Mouse (Mus musculus) cortical plate, adult 2 months (tissue): ENCODE data around the gene Pnpo. TPM values are rescaled to one million over a fixed set of nuclear protein-coding genes. Genes with fewer than 3 reads are reported as not detected.
A peak's percentile ranks its signal among the peaks of the same experiment; 100 is the strongest.

Source experiments
- H3K27ac ChIP-seq: fragments of 200-500 bp; 2 replicates; pipeline ENCODE4 v1.5.1; 2012; ENCODE audit warnings: low read length, control low read depth, inconsistent platforms; ENCODE audit not compliant: insufficient read depth
- H3K4me1 ChIP-seq: fragments of 200-500 bp; 2 replicates; pipeline ENCODE4 v1.6.1; 2011; ENCODE audit warnings: low read length; ENCODE audit not compliant: control insufficient read depth, insufficient read depth
- H3K4me3 ChIP-seq: fragments of 200-500 bp; 2 replicates; pipeline ENCODE4 v1.5.1; 2011; ENCODE audit warnings: mild to moderate bottlenecking, low read length, control low read depth; ENCODE audit not compliant: insufficient read depth
- CTCF ChIP-seq: fragments of 200-500 bp; IDR thresholded peaks from 2 replicates; pipeline ENCODE4 v1.5.1; 2011; ENCODE audit warnings: mild to moderate bottlenecking, control low read depth, low read length; ENCODE audit not compliant: insufficient read depth; ENCODE audit errors: extremely low read depth
- POLR2A ChIP-seq: fragments of 200-500 bp; IDR thresholded peaks from 2 replicates; pipeline ENCODE4 v1.6.1; 2011; ENCODE audit warnings: mild to moderate bottlenecking, low read length, control low read depth; ENCODE audit not compliant: insufficient read depth; ENCODE audit errors: extremely low read depth
- polyA plus RNA-seq: library from polyadenylated mRNA; depleted of rRNA; stranded (reverse); fragments of >200 nt; gene quantifications from 2 replicates; pipeline ENCODE4 v1.2.3, GENCODE M21; 2012; rRNA removed

Gene Pnpo
- polyA plus RNA-seq: 40.8 and 41.4 TPM in 2 replicates

DNA sequence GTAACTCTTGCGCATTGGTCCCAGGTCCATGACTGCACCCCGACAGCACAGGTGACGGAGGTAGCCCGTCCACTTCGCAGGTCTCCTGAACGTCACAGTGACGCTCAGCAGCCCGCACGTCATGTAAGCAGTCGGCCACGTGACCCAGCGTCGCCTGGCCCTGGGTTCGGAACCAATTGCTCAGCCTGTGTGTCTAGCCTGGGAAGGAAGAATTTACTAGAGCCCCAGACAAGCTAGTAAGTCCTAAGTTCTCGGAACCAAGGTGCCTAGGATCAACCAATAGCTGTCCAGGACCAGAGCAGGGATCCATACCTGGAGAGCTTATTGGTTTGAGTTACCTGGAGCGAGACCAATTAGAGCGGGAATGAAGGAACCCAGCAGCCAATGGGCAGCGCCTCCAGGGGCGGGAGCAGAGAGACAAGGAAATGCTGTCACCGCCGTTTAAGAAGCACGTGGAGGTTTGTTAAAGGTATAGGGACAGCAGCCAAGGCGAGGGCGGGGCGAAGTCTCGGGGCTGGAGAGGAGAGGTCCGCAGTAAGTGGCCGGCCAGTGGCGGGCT is at the start of gene Pnpo:
Pnpo (minus strand) TSS at position 241 of the 559 bp plus-strand sequence.
- Histone ChIP-seq H3K4me1 (peaks cover 1% of the 10 kb centered on the region; the same call in 1 of the 2 replicates), H3K27ac (no peak within 1 kb of the TSS), H3K4me3 (peak within 1 kb of the TSS; percentile 54)
- TF ChIP-seq CTCF: no peak
- peak; percentile 91 for TF ChIP-seq POLR2A

DNA sequence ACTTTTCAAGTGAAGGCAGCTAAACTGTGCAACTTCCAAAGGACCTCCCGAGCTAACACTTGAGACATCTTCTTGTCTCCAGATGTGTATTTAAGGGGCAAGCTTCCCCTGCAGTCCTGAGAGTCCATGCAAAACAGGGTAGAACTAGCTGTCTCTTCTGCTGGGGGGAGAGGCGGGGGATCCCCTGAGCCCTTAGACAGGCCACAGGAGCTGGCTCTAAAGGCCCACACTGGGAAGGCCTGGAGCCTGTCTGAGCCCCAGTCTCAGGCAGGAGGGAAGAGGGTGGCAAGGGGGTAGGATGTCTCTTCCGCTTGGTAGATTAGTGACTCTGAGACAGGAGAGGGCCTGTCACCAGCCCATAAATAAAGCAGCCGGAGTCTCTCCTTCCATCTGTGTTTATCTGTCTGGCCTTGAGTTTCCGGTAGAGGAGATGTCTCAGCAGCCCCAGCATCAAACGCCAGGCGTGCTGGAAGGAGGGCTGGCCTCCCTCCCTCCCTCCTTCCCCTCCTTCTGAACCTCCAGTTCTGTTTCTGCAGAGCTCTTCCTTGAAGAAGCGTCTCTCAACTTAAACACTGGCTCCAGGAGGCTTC is 49.0 kb upstream of the Pnpo start:
- no peak overlapping the region for H3K4me3 ChIP-seq
- H3K4me1 ChIP-seq: peaks cover 2% of the 10 kb centered on the region; the same call in 1 of the 2 replicates
- no peak for TF ChIP-seq CTCF
- TF ChIP-seq POLR2A: no peak
- no peak overlapping the region for H3K27ac ChIP-seq

DNA sequence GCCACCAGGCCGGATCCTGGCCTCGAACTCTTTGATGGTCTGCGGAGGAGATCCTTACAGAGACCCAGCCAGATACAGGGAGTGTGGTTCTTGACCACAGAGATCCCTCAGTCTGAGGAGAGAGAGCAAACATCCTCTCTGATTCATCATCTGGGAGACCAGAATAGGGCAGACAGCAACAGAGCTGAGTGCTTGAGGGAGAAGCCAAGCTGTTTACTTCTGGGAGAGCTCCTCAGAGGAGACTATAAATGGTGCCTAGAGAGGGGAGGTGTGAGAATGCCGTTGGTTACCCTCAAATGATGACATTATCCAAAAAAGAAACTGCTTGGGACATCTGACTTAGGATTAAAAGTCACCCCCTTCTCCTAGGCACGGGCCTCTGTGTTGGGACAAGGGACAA is 47.7 kb upstream of the Pnpo start:
- Histone ChIP-seq H3K4me3 (no peak overlapping the region), H3K27ac (no peak overlapping the region), H3K4me1 (peaks cover 2% of the 10 kb centered on the region; the same call in 1 of the 2 replicates)
- TF ChIP-seq POLR2A: no peak
- no peak for TF ChIP-seq CTCF

DNA sequence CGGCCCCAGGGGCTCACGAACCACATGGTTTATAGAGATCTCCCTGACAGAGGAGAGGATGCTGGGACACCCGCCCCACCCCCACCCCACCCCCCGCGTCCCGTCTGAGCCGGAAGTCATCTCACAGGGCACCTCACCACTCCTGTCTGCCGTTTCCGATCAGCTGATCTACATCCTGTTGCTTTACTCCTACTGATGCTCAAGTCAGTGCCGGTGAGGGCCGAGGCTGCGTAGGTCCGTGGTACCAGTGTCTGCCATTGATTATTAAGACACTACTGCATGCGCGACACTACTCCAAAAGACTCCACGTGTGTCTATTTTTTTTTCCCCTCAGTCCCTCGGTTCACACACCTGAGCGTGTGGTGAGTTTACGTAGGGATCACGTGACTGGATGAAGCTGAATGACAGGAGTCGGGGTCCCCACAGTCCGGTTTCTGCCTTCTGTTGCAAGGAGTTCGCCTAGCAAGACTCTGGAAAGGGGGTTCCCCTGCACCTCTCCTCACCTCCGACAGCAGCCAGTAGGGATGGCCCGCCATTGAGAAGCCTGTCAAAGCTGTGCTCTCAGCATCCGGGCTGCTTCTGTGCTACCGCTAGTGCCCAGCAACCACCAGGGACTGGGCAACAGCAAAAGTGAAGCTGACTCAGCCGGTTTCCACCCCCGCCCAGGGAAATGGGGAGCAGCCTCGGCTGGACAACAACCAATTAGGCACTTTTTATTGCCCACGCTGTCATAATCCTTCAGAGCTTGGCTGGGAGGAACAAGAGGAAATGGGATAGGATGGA is 44.3 kb upstream of the Pnpo start:
- H3K4me3 ChIP-seq: peak overlapping the region; percentile 14; the same call in 1 of the 2 replicates
- TF ChIP-seq POLR2A (no peak), CTCF (no peak)
- peaks cover 2% of the 10 kb centered on the region; the same call in 1 of the 2 replicates for H3K4me1 ChIP-seq
- no peak overlapping the region for H3K27ac ChIP-seq

DNA sequence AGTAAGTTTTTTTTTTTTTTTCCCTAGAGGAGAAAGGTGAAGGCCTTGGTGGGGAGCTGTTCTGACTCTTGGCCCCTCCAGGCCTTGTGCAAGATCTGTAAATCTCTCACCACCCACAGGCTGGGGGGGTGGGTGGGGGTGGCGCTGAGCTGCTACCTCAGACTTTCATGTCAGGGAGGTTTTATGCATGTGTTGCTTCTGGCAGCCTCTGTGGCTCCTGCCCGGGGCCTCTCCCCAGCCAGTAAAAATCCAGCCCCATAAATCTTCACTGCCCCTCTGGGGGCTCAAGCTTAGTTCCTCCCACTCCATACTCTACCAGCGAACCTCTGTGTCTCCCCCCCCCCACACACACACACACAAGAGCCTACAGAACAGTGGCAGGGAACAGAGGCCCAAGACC is 42.7 kb upstream of the Pnpo start:
- Histone ChIP-seq H3K4me3 (no peak overlapping the region), H3K27ac (no peak overlapping the region), H3K4me1 (peaks cover 2% of the 10 kb centered on the region; the same call in 1 of the 2 replicates)
- no peak for TF ChIP-seq POLR2A
- TF ChIP-seq CTCF: no peak

DNA sequence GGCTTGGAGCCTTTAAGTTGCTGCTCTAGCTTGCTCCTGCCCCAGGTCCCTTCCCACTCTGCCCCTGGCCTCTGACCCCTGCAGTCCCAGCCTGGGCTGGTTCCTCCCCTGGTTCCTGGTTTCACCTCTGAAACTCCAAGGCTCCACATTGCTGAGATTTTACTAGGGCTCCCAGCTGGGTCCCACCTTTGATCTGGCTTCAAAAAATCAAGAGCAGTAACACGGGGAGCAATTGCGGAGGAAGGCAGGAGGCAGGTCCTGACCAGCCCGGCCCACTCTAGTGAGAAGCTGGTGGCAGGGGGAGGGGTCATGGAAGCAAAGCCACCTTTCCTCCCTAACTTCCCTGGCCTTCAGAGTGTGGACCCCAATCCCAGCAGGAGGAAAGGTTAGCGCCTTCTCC is 41.1 kb upstream of the Pnpo start:
- H3K27ac ChIP-seq: no peak overlapping the region
- no peak overlapping the region for H3K4me3 ChIP-seq
- TF ChIP-seq CTCF (no peak), POLR2A (no peak)
- H3K4me1 ChIP-seq: peaks cover 2% of the 10 kb centered on the region; the same call in 1 of the 2 replicates

DNA sequence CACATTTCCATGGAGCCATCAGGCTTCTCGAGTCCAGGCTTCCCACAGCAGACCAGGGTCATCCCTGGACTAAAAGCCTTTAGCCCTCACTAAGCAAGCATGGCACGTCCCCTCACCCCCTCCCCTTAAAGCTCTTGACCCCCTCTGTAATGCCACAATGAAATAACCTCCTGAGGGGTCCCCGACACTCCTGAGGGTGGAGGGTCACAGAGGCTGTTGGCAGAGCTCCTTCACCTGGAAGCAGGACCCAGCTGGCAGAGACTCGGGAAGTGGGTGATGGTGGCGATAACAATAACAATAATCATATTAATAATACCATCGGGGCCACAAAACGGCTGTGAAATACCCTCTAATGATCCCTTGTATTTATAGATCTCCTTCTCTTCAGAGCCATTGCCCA is 39.1 kb upstream of the Pnpo start, which contains the start of gene Sp2:
Sp2 (minus strand) TSS at position 101 of the 400 bp plus-strand sequence.
- H3K4me1 ChIP-seq: peaks cover under 1% of the 10 kb centered on the region; the same call in 1 of the 2 replicates
- H3K4me3 ChIP-seq: no peak within 1 kb of the TSS
- H3K27ac ChIP-seq: no peak within 1 kb of the TSS
- no peak for TF ChIP-seq CTCF
- TF ChIP-seq POLR2A: no peak

DNA sequence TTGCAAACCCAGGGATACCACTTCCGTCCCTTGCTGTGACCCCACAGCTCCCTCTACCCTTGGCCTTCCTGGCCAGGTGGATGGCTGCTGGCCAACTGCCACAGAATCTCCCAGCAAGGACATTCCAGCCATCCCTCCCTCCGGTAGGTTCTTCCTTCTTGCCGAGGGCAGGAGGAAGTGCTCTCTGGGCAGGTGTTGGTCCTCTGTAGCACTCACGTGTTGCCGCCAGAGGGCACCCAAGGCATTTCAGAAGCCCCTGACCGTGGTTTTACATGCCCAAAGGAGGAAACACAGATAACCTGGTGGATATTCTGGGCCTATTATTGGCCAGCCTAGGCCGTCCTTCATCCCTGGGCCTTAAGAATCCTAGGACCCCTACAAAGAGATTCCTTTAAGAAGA is 38.6 kb upstream of the Pnpo start:
- H3K27ac ChIP-seq: no peak overlapping the region
- no peaks in the 10 kb centered on the region for H3K4me1 ChIP-seq
- H3K4me3 ChIP-seq: no peak overlapping the region
- no peak for TF ChIP-seq POLR2A
- peak; percentile 92 for TF ChIP-seq CTCF

DNA sequence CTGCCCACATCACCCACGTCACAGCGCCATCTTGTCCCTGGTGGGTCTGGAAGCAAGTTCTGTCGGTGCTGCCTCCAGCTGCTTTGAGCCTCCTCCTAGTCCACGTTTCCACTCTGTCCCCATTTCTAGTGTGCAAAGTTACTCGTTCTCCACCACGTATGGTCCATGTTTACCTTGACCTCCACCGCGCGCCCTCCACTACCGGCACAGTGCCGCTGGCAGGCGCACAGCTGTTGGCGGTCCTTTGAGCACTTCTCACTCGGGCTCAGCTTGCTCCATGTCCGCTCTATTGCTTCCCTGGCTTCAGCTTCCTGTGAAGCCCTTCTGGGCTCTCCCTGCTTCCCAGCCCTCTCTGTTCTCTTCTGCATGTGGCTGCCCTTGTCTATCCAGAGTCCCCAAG is 37.7 kb upstream of the Pnpo start:
- Histone ChIP-seq H3K4me1 (no peaks in the 10 kb centered on the region), H3K27ac (no peak overlapping the region), H3K4me3 (no peak overlapping the region)
- TF ChIP-seq CTCF (no peak), POLR2A (no peak)
